Mouse (Mus musculus) monocyte, adult 59 days (primary cell): ENCODE data around the gene Sec31b. TPM values are rescaled to one million over a fixed set of nuclear protein-coding genes. Genes with fewer than 3 reads are reported as not detected.

ENCODE experiments used
- total RNA-seq, 2 experiments: library from RNA; stranded (reverse); gene quantifications; one replicate each; pipeline ENCODE4 v1.2.4; 2023

The Sec31b gene
- total RNA-seq, result 1 to 10 TPM; 1.7 to 3.0 TPM

DNA sequence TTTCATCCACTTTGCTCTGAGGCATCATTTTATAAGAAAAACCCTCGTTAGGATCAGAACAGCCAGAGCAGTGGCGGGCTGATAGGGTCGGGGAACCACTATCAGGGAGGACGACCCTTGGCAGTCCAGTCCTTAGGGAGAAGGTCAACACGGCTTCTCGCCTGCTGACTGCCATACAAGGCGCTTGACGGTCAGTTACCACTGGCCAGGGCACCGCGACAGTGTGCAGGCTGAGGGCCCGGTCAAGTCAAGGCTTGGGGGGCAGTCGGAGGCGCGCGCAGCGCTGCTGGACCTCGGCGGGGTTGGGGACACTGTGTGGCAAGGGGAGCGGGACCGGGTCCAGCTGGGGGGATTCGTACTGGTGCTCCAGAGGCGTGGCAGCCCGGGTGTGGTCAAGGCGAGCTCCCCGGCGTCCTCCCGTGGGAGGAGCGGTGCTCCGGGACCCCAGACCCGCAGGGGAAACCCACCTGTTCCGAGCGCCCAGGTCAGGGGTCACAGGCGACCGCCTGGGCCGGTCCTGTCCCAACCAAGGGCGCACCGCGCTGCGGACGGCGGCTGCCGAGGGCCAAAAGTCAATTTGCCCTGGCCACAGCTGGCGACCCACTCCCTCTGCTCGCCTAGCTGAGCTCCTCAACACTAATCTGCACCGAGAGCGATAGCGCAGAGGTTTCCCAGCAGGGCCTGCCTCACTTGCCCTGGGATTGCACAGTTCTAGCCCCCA is at the start of gene Sec31b:
Gene Sec31b (minus strand): TSS at position 544 of the 721 bp plus-strand sequence.

DNA sequence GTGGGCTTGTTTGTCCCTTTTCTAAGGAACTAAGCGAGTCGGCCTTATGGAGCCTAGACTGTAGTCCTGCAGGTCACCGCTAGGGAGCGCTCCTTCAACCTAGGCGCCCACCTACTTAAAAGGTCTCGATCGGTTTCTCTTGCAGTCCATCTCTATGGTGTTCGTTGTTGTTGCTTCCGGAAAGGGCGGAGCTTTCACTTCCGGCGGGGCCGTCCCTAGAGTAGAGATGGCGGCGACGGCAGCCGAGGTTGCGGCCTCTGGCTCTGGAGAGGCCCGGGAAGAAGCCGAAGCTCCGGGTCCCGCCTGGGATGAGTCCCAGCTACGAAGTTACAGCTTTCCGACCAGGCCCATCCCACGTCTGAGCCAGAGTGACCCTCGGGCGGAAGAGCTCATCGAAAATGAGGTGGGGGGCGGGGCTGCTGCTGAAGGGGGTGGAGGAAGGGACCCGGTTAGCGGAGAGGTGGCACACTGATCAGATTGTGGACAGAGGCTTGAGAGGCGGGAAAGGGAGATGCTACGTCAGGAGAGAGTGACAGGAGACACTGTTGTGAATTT is 17.1 kb upstream of the Sec31b start, which contains the start of gene Hif1an:
Gene Hif1an (plus strand): TSS at position 199 of the 555 bp plus-strand sequence.

DNA sequence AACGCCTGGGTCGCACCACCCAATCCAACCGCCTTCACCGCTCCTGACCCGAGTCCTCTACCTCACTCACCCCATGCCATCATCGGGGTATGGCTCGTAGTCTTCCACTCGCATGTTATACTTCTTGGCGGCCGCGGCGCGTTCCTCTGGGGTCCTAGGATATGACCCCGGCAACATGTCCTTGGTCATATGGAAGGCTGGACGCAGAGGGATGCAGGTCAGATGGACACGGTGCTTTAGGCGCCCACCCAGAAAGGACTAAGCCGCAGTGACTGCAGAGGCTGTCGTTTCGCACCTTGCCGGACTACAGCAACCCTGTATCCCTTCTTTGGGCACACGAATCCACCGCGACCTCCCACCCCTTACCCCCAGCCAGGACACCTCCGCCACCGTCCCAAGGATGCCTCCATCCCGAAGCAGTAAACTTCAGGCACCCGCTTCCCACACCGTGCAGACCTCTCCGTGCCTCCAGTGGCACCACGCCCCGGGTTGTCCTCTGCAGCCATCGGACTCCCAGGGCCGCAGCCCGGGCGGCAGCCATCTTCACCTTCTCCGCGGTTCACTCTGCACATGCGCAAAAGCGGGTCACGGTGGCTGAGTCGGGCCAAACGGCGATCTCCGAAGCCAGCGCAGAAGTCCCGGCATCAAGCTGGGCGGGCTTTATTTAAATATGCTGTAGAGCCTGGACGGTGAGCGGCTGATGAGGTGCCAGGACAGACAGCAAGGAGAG is 9.4 kb upstream of the Sec31b start, which contains the start of gene Ndufb8:
Gene Ndufb8 (minus strand): TSS at position 580 of the 730 bp plus-strand sequence.

DNA sequence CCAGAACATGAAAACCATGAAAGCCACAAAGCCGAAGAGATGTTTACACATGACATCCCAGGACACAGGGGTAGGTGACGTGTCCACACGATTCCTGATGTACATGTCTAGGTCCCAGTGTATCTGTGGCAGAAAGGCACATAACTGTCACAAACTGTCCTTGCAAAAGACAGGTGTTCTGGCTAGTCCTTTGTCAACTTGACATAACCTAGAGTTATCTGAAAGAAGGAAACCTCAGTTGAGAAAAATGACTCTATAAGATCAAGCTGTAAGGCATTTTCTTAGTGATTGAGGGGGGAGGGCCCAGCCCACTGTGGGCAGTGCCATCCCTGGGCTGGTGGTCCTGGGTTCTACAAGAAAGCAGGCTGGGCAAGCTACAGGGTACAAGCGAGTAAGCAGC is 7.1 kb upstream of the Sec31b start, which contains the start of gene Gm20538:
Gene Gm20538 (minus strand): TSS at position 101 of the 400 bp plus-strand sequence.

DNA sequence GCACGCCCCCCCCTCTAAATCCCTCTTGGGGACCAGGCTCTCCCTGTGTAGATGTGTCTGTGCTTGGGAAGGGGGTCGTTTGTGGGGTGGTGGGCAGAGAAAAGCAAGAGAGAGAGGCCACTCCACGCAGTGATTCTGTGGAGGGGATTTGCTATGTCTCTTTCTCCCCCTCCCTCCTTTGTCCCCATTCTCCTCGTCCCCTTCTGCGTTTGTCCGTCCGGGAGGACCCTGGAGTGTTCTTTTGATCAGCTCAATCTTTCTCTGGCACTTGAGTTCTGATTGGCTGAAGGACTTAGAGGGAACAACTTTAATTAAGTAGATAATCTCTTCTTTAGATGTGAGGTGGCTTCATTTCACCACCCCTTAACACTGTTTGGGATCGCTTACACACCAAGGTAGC is 52.5 kb downstream of the Sec31b start, which contains the start of gene Wnt8b:
Gene Wnt8b (plus strand): TSS at position 345 of the 400 bp plus-strand sequence.

Other genes with a start within 250 kb of the Sec31b start
- under 1 TPM; 0.24 to 0.34 TPM for gene Scd4, start 212.8 kb downstream of the Sec31b start, total RNA-seq
- 1 to 10 TPM; 7.1 to 9.0 TPM for gene Scd1, start 138.0 kb downstream of the Sec31b start, total RNA-seq
- gene Wnt8b, start 52.4 kb downstream of the Sec31b start, total RNA-seq, result not detected
- not detected for gene Gm20538, start 7.0 kb upstream of the Sec31b start, total RNA-seq
- 100 to 1,000 TPM; 174 to 183 TPM for gene Ndufb8, start 9.6 kb upstream of the Sec31b start, total RNA-seq
- gene Hif1an, start 17.0 kb upstream of the Sec31b start, total RNA-seq, result 10 to 100 TPM; 22.3 to 25.9 TPM
- not detected for gene Pax2, start 210.2 kb upstream of the Sec31b start, total RNA-seq